Mouse (Mus musculus) kidney, embryonic 15.5 days (tissue): ENCODE measurements at regions not wholly inside any gene's neighbourhood (a gene's known extent, or its start where the extent isn't known, plus 50 kb on each side); places are given as distances from the start of the nearest gene placed in this dataset.
A peak's percentile ranks its signal among the peaks of the same experiment; 100 is the strongest.

Source experiments
- ATAC-seq: fragments of 200-750 bp; cut with Nextera tagmentation; replicated peaks from 2 replicates; pipeline ENCODE4 v1.8.0; 2017; ENCODE audit warnings: moderate TSS enrichment; ENCODE audit not compliant: low FRiP score
- H3K27ac ChIP-seq: fragments of 300-500 bp; sonication (generic); 2 replicates; pipeline ENCODE4 v1.5.1; 2015; ENCODE audit warnings: mild to moderate bottlenecking, inconsistent platforms
- H3K27me3 ChIP-seq: fragments of 300-500 bp; sonication (generic); 2 replicates; pipeline ENCODE4 v1.6.1; 2015; ENCODE audit warnings: inconsistent platforms
- H3K36me3 ChIP-seq: fragments of 300-500 bp; sonication (generic); 2 replicates; pipeline ENCODE4 v1.6.1; 2015; ENCODE audit warnings: inconsistent platforms
- H3K4me1 ChIP-seq: fragments of 300-500 bp; sonication (generic); 2 replicates; pipeline ENCODE4 v1.6.1; 2015; ENCODE audit warnings: inconsistent platforms
- H3K4me2 ChIP-seq: fragments of 300-500 bp; sonication (generic); 2 replicates; pipeline ENCODE4 v1.6.1; 2015; ENCODE audit warnings: moderate library complexity, mild to moderate bottlenecking, inconsistent platforms
- H3K4me3 ChIP-seq: fragments of 300-500 bp; sonication (generic); replicated peaks from 2 replicates; pipeline ENCODE4 v1.5.1; 2015; ENCODE audit warnings: mild to moderate bottlenecking, inconsistent platforms
- H3K9ac ChIP-seq: fragments of 300-500 bp; sonication (generic); 2 replicates; pipeline ENCODE4 v1.6.1; 2015; ENCODE audit warnings: mild to moderate bottlenecking, inconsistent platforms
- H3K9me3 ChIP-seq: fragments of 300-500 bp; sonication (generic); replicated peaks from 2 replicates; pipeline ENCODE4 v1.6.1; 2016; ENCODE audit warnings: inconsistent platforms
- WGBS: fragments of 180-500 bp; shearing (Covaris S2); methylation state at CpG from one replicate; pipeline ENCODE4 v1.1.7; 2015; ENCODE audit warnings: mixed read lengths; 5-methylcytosine and 5-hydroxymethylcytosine counted together

- Histone ChIP-seq H3K9ac (no peak overlapping the region), H3K27ac (no peak overlapping the region), H3K9me3 (no peaks in the 10 kb centered on the region), H3K27me3 (no peaks in the 10 kb centered on the region), H3K4me1 (peaks cover 21% of the 10 kb centered on the region), H3K4me2 (no peak overlapping the region), H3K4me3 (no peak overlapping the region), H3K36me3 (no peaks in the 10 kb centered on the region)
- 76% methylated on average over 7 of the region's 7 CpGs for WGBS
- no peak for ATAC-seq
Measured at GRCm38 (mm10) chr1:72012710-72013109, 199.4 kb downstream of the Mreg start.

GRCm38 (mm10) chr1:72009270-72009928 is 202.7 kb downstream of the Mreg start:
- Histone ChIP-seq H3K27me3 (no peaks in the 10 kb centered on the region), H3K36me3 (no peaks in the 10 kb centered on the region), H3K4me3 (no peak overlapping the region), H3K9me3 (no peaks in the 10 kb centered on the region), H3K4me1 (peaks cover 15% of the 10 kb centered on the region), H3K27ac (peak overlapping the region; percentile 48; the same call in 1 of the 2 replicates), H3K4me2 (no peak overlapping the region), H3K9ac (no peak overlapping the region)
- ATAC-seq, result no peak
- WGBS, result 31% methylated on average over 7 of the region's 7 CpGs

GRCm38 (mm10) chr1:72006696-72007291 is 205.3 kb downstream of the Mreg start:
- no peak overlapping the region for H3K4me2 ChIP-seq
- no peaks in the 10 kb centered on the region for H3K9me3 ChIP-seq
- no peaks in the 10 kb centered on the region for H3K36me3 ChIP-seq
- H3K27me3 ChIP-seq, result no peaks in the 10 kb centered on the region
- no peak for ATAC-seq
- 65% methylated on average over 7 of the region's 7 CpGs for WGBS
- no peak overlapping the region for H3K9ac ChIP-seq
- no peak overlapping the region for H3K4me3 ChIP-seq
- no peak overlapping the region for H3K27ac ChIP-seq
- peaks cover 27% of the 10 kb centered on the region for H3K4me1 ChIP-seq

GRCm38 (mm10) chr1:72005956-72006355 is 206.2 kb downstream of the Mreg start:
- no peak overlapping the region for H3K4me3 ChIP-seq
- no peak overlapping the region for H3K4me2 ChIP-seq
- H3K27me3 ChIP-seq, result no peaks in the 10 kb centered on the region
- peaks cover 28% of the 10 kb centered on the region for H3K4me1 ChIP-seq
- ATAC-seq, result no peak
- no peaks in the 10 kb centered on the region for H3K9me3 ChIP-seq
- no peaks in the 10 kb centered on the region for H3K36me3 ChIP-seq
- 35% methylated on average over 8 of the region's 8 CpGs for WGBS
- H3K27ac ChIP-seq, result no peak overlapping the region
- no peak overlapping the region for H3K9ac ChIP-seq

- H3K27ac ChIP-seq, result no peak overlapping the region
- H3K4me3 ChIP-seq, result no peak overlapping the region
- H3K4me1 ChIP-seq, result peaks cover 28% of the 10 kb centered on the region
- no peaks in the 10 kb centered on the region for H3K9me3 ChIP-seq
- H3K9ac ChIP-seq, result no peak overlapping the region
- H3K27me3 ChIP-seq, result no peaks in the 10 kb centered on the region
- ATAC-seq, result no peak
- no peaks in the 10 kb centered on the region for H3K36me3 ChIP-seq
- no peak overlapping the region for H3K4me2 ChIP-seq
- WGBS, result 78% methylated on average over 7 of the region's 7 CpGs
Measured at GRCm38 (mm10) chr1:72005550-72005949, 206.6 kb downstream of the Mreg start.

- Histone ChIP-seq H3K9ac (no peak overlapping the region), H3K27me3 (no peaks in the 10 kb centered on the region), H3K4me1 (peaks cover 22% of the 10 kb centered on the region), H3K27ac (peak overlapping the region; percentile 88), H3K4me2 (no peak overlapping the region), H3K36me3 (no peaks in the 10 kb centered on the region), H3K4me3 (no peak overlapping the region), H3K9me3 (no peaks in the 10 kb centered on the region)
- 45% methylated on average over 14 of the region's 14 CpGs for WGBS
- peak; percentile 57 for ATAC-seq
Measured at GRCm38 (mm10) chr1:72003424-72004278, 208.5 kb downstream of the Mreg start.

GRCm38 (mm10) chr1:72002471-72003116 is 209.5 kb downstream of the Mreg start:
- peaks cover 22% of the 10 kb centered on the region for H3K4me1 ChIP-seq
- ATAC-seq, result peak; percentile 84
- H3K4me3 ChIP-seq, result no peak overlapping the region
- no peak overlapping the region for H3K4me2 ChIP-seq
- no peaks in the 10 kb centered on the region for H3K36me3 ChIP-seq
- no peak overlapping the region for H3K9ac ChIP-seq
- 54% methylated on average over 9 of the region's 9 CpGs for WGBS
- peak overlapping the region; percentile 88 for H3K27ac ChIP-seq
- H3K9me3 ChIP-seq, result no peaks in the 10 kb centered on the region
- no peaks in the 10 kb centered on the region for H3K27me3 ChIP-seq

- no peaks in the 10 kb centered on the region for H3K9me3 ChIP-seq
- WGBS, result 55% methylated on average over 2 of the region's 2 CpGs
- H3K36me3 ChIP-seq, result no peaks in the 10 kb centered on the region
- H3K27ac ChIP-seq, result no peak overlapping the region
- H3K27me3 ChIP-seq, result no peaks in the 10 kb centered on the region
- no peak for ATAC-seq
- H3K4me3 ChIP-seq, result no peak overlapping the region
- H3K9ac ChIP-seq, result no peak overlapping the region
- H3K4me2 ChIP-seq, result no peak overlapping the region
- H3K4me1 ChIP-seq, result peaks cover 23% of the 10 kb centered on the region
Measured at GRCm38 (mm10) chr1:72000741-72001140, 211.4 kb downstream of the Mreg start.

- no peak for ATAC-seq
- no peaks in the 10 kb centered on the region for H3K27me3 ChIP-seq
- 46% methylated on average over 2 of the region's 2 CpGs for WGBS
- no peaks in the 10 kb centered on the region for H3K36me3 ChIP-seq
- H3K4me1 ChIP-seq, result peaks cover 4% of the 10 kb centered on the region; the same call in 1 of the 2 replicates
- H3K27ac ChIP-seq, result no peak overlapping the region
- no peak overlapping the region for H3K4me2 ChIP-seq
- no peak overlapping the region for H3K9ac ChIP-seq
- no peak overlapping the region for H3K4me3 ChIP-seq
- H3K9me3 ChIP-seq, result no peaks in the 10 kb centered on the region
Measured at GRCm38 (mm10) chr1:71996828-71997227, 215.3 kb downstream of the Mreg start.

GRCm38 (mm10) chr1:71996234-71996619 is 215.9 kb downstream of the Mreg start:
- ATAC-seq, result no peak
- 59% methylated on average over 7 of the region's 7 CpGs for WGBS
- Histone ChIP-seq H3K9me3 (no peaks in the 10 kb centered on the region), H3K4me3 (no peak overlapping the region), H3K36me3 (no peaks in the 10 kb centered on the region), H3K27ac (no peak overlapping the region), H3K27me3 (no peaks in the 10 kb centered on the region), H3K4me1 (0 out of 2 replicates have a peak, but pooled peaks cover 3% of the 10 kb centered on the region), H3K9ac (no peak overlapping the region), H3K4me2 (no peak overlapping the region)

GRCm38 (mm10) chr1:71995573-71996233 is 216.4 kb downstream of the Mreg start:
- Histone ChIP-seq H3K9me3 (no peaks in the 10 kb centered on the region), H3K27me3 (no peaks in the 10 kb centered on the region), H3K27ac (no peak overlapping the region), H3K9ac (no peak overlapping the region), H3K4me3 (no peak overlapping the region), H3K4me2 (no peak overlapping the region), H3K36me3 (no peaks in the 10 kb centered on the region), H3K4me1 (0 out of 2 replicates have a peak, but pooled peaks cover 4% of the 10 kb centered on the region)
- 71% methylated on average over 16 of the region's 16 CpGs for WGBS
- no peak for ATAC-seq
